Comparison of ENCODE assay signal across 8 mouse cellular contexts in genomic region chr8:11003253-11003652, GRCm38 (mm10). TPM values are rescaled to one million over a fixed set of nuclear protein-coding genes. Genes with fewer than 3 reads are reported as not detected.
DNase-seq lines count a peak whose midpoint lies in the region; ATAC-seq and TF ChIP-seq lines count a peak whose summit lies in the region.

No protein-coding gene starts in this region.

- no peaks in the 10 kb centered on the region for H3K9me3 ChIP-seq in hindbrain, embryonic 13.5 days
- H3K9me3 ChIP-seq in midbrain, embryonic 11.5 days (ENCODE audit: control insufficient read depth, low read length) = peaks cover 3% of the 10 kb centered on the region; the same call in 1 of the 2 replicates

- intact Hi-C loops in heart, adult 2 months (cut with DNase I) = loop anchor here (5.0 kb wide), 1 partner anchor 51 kb away; no protein-coding TSS in a partner anchor

- no peaks in the 10 kb centered on the region for H3K36me3 ChIP-seq in heart, adult 2 months (ENCODE audit: control insufficient read depth, insufficient read depth, low read length)
- 0 out of 2 replicates have a peak, but pooled peaks cover 4% of the 10 kb centered on the region for H3K36me3 ChIP-seq in hindbrain, embryonic 13.5 days
- peaks cover 5% of the 10 kb centered on the region for H3K36me3 ChIP-seq in midbrain, embryonic 11.5 days (ENCODE audit: control insufficient read depth, insufficient read depth, low read length)

- no peak for TF ChIP-seq EP300 in heart, adult 2 months (IDR thresholded peaks at IDR 0.05; ENCODE audit: insufficient read depth, low read depth, low read length)

- H3K4me1 ChIP-seq in heart, adult 2 months (ENCODE audit: control insufficient read depth, insufficient read depth, low read length) = peaks cover 15% of the 10 kb centered on the region
- H3K4me1 ChIP-seq in bone marrow, adult 2 months (ENCODE audit: control insufficient read depth, insufficient read depth, low read length) = peaks cover 14% of the 10 kb centered on the region
- peaks cover 85% of the 10 kb centered on the region for H3K4me1 ChIP-seq in hindbrain, embryonic 13.5 days (replicated peaks)
- peaks cover 77% of the 10 kb centered on the region for H3K4me1 ChIP-seq in midbrain, embryonic 11.5 days (ENCODE audit: control insufficient read depth, insufficient read depth, low read length)

- no peak for ATAC-seq in hindbrain, embryonic 13.5 days (ENCODE audit: low FRiP score)
- ATAC-seq in midbrain, embryonic 11.5 days (ENCODE audit: low FRiP score) = no peak

- WGBS in heart, adult 2 months = 29% methylated on average over 6 of the region's 6 CpGs
- WGBS in bone marrow, adult 2 months = 46% methylated on average over 6 of the region's 6 CpGs
- WGBS in hindbrain, embryonic 13.5 days = 35% methylated on average over 6 of the region's 6 CpGs
- 63% methylated on average over 6 of the region's 6 CpGs for WGBS in midbrain, embryonic 11.5 days

- H3K27ac ChIP-seq in heart, adult 2 months = no peak overlapping the region; the same call in 1 of the 2 replicates
- H3K27ac ChIP-seq in bone marrow, adult 2 months (ENCODE audit: control insufficient read depth, insufficient read depth, low read depth, low read length, poor library complexity) = no peak overlapping the region
- peak overlapping the region; percentile 36 for H3K27ac ChIP-seq in hindbrain, embryonic 13.5 days
- no peak overlapping the region for H3K27ac ChIP-seq in midbrain, embryonic 11.5 days (ENCODE audit: low read depth, low read length)

- no peak for DNase-seq in heart, adult 2 months
- no peak for DNase-seq in heart, adult 9 months (ENCODE audit: low spot score in 2 of 2)
- no peak for DNase-seq in midbrain, embryonic 11.5 days (ENCODE audit: low spot score, missing footprints)
- DNase-seq in retina, postnatal 1 day = no peak
- no peak for DNase-seq in embryo, embryonic 10 days (ENCODE audit: low spot score)
- DNase-seq in spleen, postnatal 36 days (ENCODE audit: low spot score in 2 of 2) = no peak

- H3K4me2 ChIP-seq in hindbrain, embryonic 13.5 days = peak overlapping the region; percentile 94
- H3K4me2 ChIP-seq in midbrain, embryonic 11.5 days = peak overlapping the region; percentile 94

- 0 out of 2 replicates have a peak, but pooled peaks cover 2% of the 10 kb centered on the region for H3K79me2 ChIP-seq in heart, adult 2 months (replicated peaks; ENCODE audit: control insufficient read depth, insufficient read depth, low read length)

- H3K27me3 ChIP-seq in heart, adult 2 months (ENCODE audit: control insufficient read depth, insufficient read depth, low read length) = no peaks in the 10 kb centered on the region
- no peaks in the 10 kb centered on the region for H3K27me3 ChIP-seq in hindbrain, embryonic 13.5 days
- no peaks in the 10 kb centered on the region for H3K27me3 ChIP-seq in midbrain, embryonic 11.5 days (ENCODE audit: control insufficient read depth, insufficient read depth, low read length)

- TF ChIP-seq CTCF in heart, adult 2 months (IDR thresholded peaks at IDR 0.05) = no peak
- TF ChIP-seq CTCF in bone marrow, adult 2 months (IDR thresholded peaks at IDR 0.05; ENCODE audit: control insufficient read depth, insufficient read depth, low read length) = no peak

- no peak for TF ChIP-seq POLR2A in heart, adult 2 months (IDR thresholded peaks at IDR 0.05; ENCODE audit: insufficient read depth, low read depth, low read length)
- no peak for TF ChIP-seq POLR2A in bone marrow, adult 2 months (IDR thresholded peaks at IDR 0.05; ENCODE audit: borderline replicate concordance, control insufficient read depth, low read depth, low read length)

- peak overlapping the region; percentile 44 for H3K4me3 ChIP-seq in heart, adult 2 months
- peak overlapping the region; percentile 21 for H3K4me3 ChIP-seq in bone marrow, adult 2 months (replicated peaks; ENCODE audit: control insufficient read depth, low read depth, low read length)
- peak overlapping the region; percentile 81 for H3K4me3 ChIP-seq in hindbrain, embryonic 13.5 days
- H3K4me3 ChIP-seq in midbrain, embryonic 11.5 days (ENCODE audit: low read depth, low read length) = peak overlapping the region; percentile 70

- peak overlapping the region; percentile 52 for H3K9ac ChIP-seq in heart, adult 2 months (ENCODE audit: low read depth, low read length)
- peak overlapping the region; percentile 89 for H3K9ac ChIP-seq in hindbrain, embryonic 13.5 days
- peak overlapping the region; percentile 84 for H3K9ac ChIP-seq in midbrain, embryonic 11.5 days (ENCODE audit: low read length)

RNA-seq across cellular contexts. Expression of gene Irs2, which starts 5.0 kb away (rescaled TPM):
- 10 to 100 TPM; 13.5 to 19.0 TPM for total RNA-seq in heart, adult 2 months (2021)
- polyA plus RNA-seq in heart, adult 2 months (2012; rRNA removed) = 4.5 TPM in 2 replicates
- 4.1 and 10.5 TPM in 2 replicates for polyA plus RNA-seq in bone marrow, adult 2 months (2011; ENCODE audit: insufficient read depth, insufficient read length, low replicate concordance, missing spikeins)
- 4.5 and 4.6 TPM in 2 replicates for polyA plus RNA-seq in hindbrain, embryonic 13.5 days (2015; fragmentation: Nextera tagmentation; extraction: Ambion mirVana)
- polyA plus RNA-seq in midbrain, embryonic 11.5 days (2014; fragmentation: Nextera tagmentation; extraction: Ambion mirVana) = 5.2 and 6.2 TPM in 2 replicates

Comparison
In these comparisons a context has a peak if more than half of its experiments do, and no peak if none do; other contexts are left out.
1. H3K4me3 ChIP-seq: peak in every context shown above with its lines; median percentile 81 in hindbrain, embryonic 13.5 days; 70 in midbrain, embryonic 11.5 days; 44 in heart, adult 2 months; 21 in bone marrow, adult 2 months.